Mouse (Mus musculus) layer of hippocampus, adult 8-10 months (tissue): ENCODE measurements at regions not wholly inside any gene's neighbourhood (a gene's known extent, or its start where the extent isn't known, plus 50 kb on each side); places are given as distances from the start of the nearest gene placed in this dataset.
A peak's percentile ranks its signal among the peaks of the same experiment; 100 is the strongest.
"Not testable (repeated sequence)": the region's sequence is repeated elsewhere in the genome, so short reads cannot be mapped to it uniquely, and the experiment has no call there.

Experiments used
- DNase-seq, 2 experiments: peaks; one replicate each; pipeline ENCODE4 v3.0.0; 2022; ENCODE audit warnings: low spot score in 2 of 2

- no peak for DNase-seq
Observed at GRCm38 (mm10) chr5:148776796-148777659, 152.1 kb downstream of the Katnal1 start.

GRCm38 (mm10) chr5:148775232-148775631, 153.9 kb downstream of the Katnal1 start:
- no peak for DNase-seq

- no peak for DNase-seq
Observed at GRCm38 (mm10) chr5:148774446-148774845, 154.7 kb downstream of the Katnal1 start.

GRCm38 (mm10) chr5:148769452-148769851, 159.7 kb downstream of the Katnal1 start:
- no peak for DNase-seq

- DNase-seq, result no peak
Observed at GRCm38 (mm10) chr5:148768346-148768745, 160.8 kb downstream of the Katnal1 start.

- no peak for DNase-seq
Observed at GRCm38 (mm10) chr5:148765993-148766392, 163.1 kb downstream of the Katnal1 start.

GRCm38 (mm10) chr5:148760108-148760507, 169.0 kb downstream of the Katnal1 start:
- no peak for DNase-seq

- DNase-seq, result no peak
Observed at GRCm38 (mm10) chr5:148758786-148759185, 170.3 kb downstream of the Katnal1 start.

GRCm38 (mm10) chr5:148757715-148758114, 171.4 kb downstream of the Katnal1 start:
- no peak for DNase-seq

- DNase-seq, result no peak
Observed at GRCm38 (mm10) chr5:148757236-148757635, 171.9 kb downstream of the Katnal1 start.

GRCm38 (mm10) chr5:148756246-148756930, 172.7 kb downstream of the Katnal1 start:
- DNase-seq, result no peak

GRCm38 (mm10) chr5:148755807-148756206, 173.3 kb downstream of the Katnal1 start:
- DNase-seq, result no peak

GRCm38 (mm10) chr5:148754896-148755295, 174.2 kb downstream of the Katnal1 start:
- no peak for DNase-seq

GRCm38 (mm10) chr5:148754363-148754762, 174.8 kb downstream of the Katnal1 start:
- no peak for DNase-seq

GRCm38 (mm10) chr5:148753457-148753856, 175.7 kb downstream of the Katnal1 start:
- DNase-seq, result no peak

GRCm38 (mm10) chr5:148751980-148752379, 177.1 kb downstream of the Katnal1 start:
- no peak for DNase-seq

GRCm38 (mm10) chr5:148750002-148750734, 179.0 kb downstream of the Katnal1 start:
- peak; percentile 28 to 39 for DNase-seq

GRCm38 (mm10) chr5:148747972-148748764, 181.0 kb downstream of the Katnal1 start:
- DNase-seq, result no peak

- DNase-seq, result no peak
Observed at GRCm38 (mm10) chr5:148747549-148747948, 181.6 kb downstream of the Katnal1 start.

- DNase-seq, result not testable (repeated sequence)
Observed at GRCm38 (mm10) chr5:148746726-148747125, 182.4 kb downstream of the Katnal1 start.
